Mouse (Mus musculus) kidney, adult 2 months (tissue): ENCODE measurements around the gene Cd44.

Experiments used
- CTCF ChIP-seq: fragments of 200-500 bp; conservative IDR thresholded peaks from 2 replicates; pipeline ENCODE4 v1.5.1; 2011; ENCODE audit warnings: low read depth, mild to moderate bottlenecking, control low read depth, low read length, moderate library complexity, mixed read lengths; ENCODE audit not compliant: insufficient read depth, insufficient read length
- POLR2A ChIP-seq: fragments of 200-500 bp; IDR thresholded peaks from one replicate; pipeline ENCODE4 v1.6.1; 2011; ENCODE audit warnings: low read depth, low read length, control low read depth

DNA sequence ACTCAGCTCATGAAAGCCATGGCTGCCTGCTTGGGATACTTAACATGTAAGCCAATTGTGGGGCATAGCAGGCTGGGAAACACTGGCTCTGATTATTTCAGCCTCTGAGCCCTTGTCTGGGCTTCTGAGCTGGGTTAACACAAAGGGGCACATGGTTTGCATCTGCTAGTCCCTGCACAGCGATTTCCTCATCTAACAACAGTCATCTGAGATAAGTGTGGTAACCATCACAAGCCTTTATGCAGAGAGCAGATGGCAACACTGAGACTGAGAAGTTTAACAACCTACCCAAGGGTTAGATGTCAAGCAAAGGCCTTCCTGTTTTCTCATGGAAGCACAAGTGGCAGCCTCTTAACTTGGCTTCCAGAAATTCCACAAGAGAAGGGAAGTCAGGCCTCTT lies 25.3 kb downstream of the Cd44 start:
- TF ChIP-seq CTCF (no peak), POLR2A (no peak)
